Mouse (Mus musculus): ENCODE measurements around the gene Ubl4b. TPM values are rescaled to one million over a fixed set of nuclear protein-coding genes. Genes with fewer than 3 reads are reported as not detected.

Ubl4b gene
- total RNA-seq (2021) = not detected
- long read RNA-seq, experiment 1 = 0 reads
- long read RNA-seq, experiment 2 = 0 reads

- DNase-seq = no peak
These were observed at the start of gene Ubl4b for GRCm38 (mm10) chr3:107554842-107555241. Gene Ubl4b, minus strand, starts transcription at chr3:107555073.

GRCm38 (mm10) chr3:107600127-107600526 is 45.3 kb upstream of the Ubl4b start:
- DNase-seq = no peak

GRCm38 (mm10) chr3:107597586-107598389 is 42.9 kb upstream of the Ubl4b start:
- no peak for DNase-seq

GRCm38 (mm10) chr3:107597134-107597533 is 42.3 kb upstream of the Ubl4b start:
- no peak for DNase-seq

- no peak for DNase-seq
These were observed 41.7 kb upstream of the Ubl4b start for GRCm38 (mm10) chr3:107596559-107596958.

- DNase-seq = no peak
These were observed 41.1 kb upstream of the Ubl4b start for GRCm38 (mm10) chr3:107595938-107596461.

- DNase-seq = no peak
These were observed 40.5 kb upstream of the Ubl4b start for GRCm38 (mm10) chr3:107595264-107595937.

GRCm38 (mm10) chr3:107594662-107595263 is 39.9 kb upstream of the Ubl4b start, which contains the start of gene Alx3:
Gene Alx3, plus strand, starts transcription at chr3:107595031.
- no peak for DNase-seq

- DNase-seq = no peak
These were observed 38.8 kb upstream of the Ubl4b start for GRCm38 (mm10) chr3:107593632-107594031.

GRCm38 (mm10) chr3:107591612-107592011 is 36.7 kb upstream of the Ubl4b start:
- no peak for DNase-seq

- DNase-seq = no peak
These were observed 31.6 kb upstream of the Ubl4b start for GRCm38 (mm10) chr3:107586504-107586903.

- no peak for DNase-seq
These were observed 29.0 kb upstream of the Ubl4b start for GRCm38 (mm10) chr3:107583893-107584292.

- DNase-seq = peak in 1 of 2 experiments; percentile 16
These were observed 28.2 kb upstream of the Ubl4b start for GRCm38 (mm10) chr3:107582875-107583767.

GRCm38 (mm10) chr3:107582130-107582874 is 27.4 kb upstream of the Ubl4b start:
- DNase-seq = no peak

GRCm38 (mm10) chr3:107581103-107582010 is 26.5 kb upstream of the Ubl4b start:
- no peak for DNase-seq

- DNase-seq = peak; percentile 28 to 75
These were observed 24.6 kb upstream of the Ubl4b start for GRCm38 (mm10) chr3:107579466-107579865.

- no peak for DNase-seq
These were observed 23.0 kb upstream of the Ubl4b start for GRCm38 (mm10) chr3:107577810-107578390.

- DNase-seq = no peak
These were observed 21.9 kb upstream of the Ubl4b start for GRCm38 (mm10) chr3:107576807-107577206.

- no peak for DNase-seq
These were observed 16.3 kb upstream of the Ubl4b start for GRCm38 (mm10) chr3:107571205-107571604.

Measured in adrenal gland, postnatal 36 days (tissue).